Mouse (Mus musculus): ENCODE data around the gene Kcnk6.
A peak's percentile ranks its signal among the peaks of the same experiment; 100 is the strongest.
"Not testable (repeated sequence)": the region's sequence is repeated elsewhere in the genome, so short reads cannot be mapped to it uniquely, and the experiment has no call there.

The Kcnk6 gene

GRCm38 (mm10) chr7:29247314-29247700, 15.0 kb upstream of the Kcnk6 start:
- DNase-seq (ENCODE audit: low spot score in 2 of 2): peak; percentile 83 to 91

GRCm38 (mm10) chr7:29246619-29247313, 14.5 kb upstream of the Kcnk6 start:
- DNase-seq (ENCODE audit: low spot score in 2 of 2): no peak

- DNase-seq (ENCODE audit: low spot score in 2 of 2): no peak
These were observed 13.7 kb upstream of the Kcnk6 start for GRCm38 (mm10) chr7:29246015-29246414.

DNA sequence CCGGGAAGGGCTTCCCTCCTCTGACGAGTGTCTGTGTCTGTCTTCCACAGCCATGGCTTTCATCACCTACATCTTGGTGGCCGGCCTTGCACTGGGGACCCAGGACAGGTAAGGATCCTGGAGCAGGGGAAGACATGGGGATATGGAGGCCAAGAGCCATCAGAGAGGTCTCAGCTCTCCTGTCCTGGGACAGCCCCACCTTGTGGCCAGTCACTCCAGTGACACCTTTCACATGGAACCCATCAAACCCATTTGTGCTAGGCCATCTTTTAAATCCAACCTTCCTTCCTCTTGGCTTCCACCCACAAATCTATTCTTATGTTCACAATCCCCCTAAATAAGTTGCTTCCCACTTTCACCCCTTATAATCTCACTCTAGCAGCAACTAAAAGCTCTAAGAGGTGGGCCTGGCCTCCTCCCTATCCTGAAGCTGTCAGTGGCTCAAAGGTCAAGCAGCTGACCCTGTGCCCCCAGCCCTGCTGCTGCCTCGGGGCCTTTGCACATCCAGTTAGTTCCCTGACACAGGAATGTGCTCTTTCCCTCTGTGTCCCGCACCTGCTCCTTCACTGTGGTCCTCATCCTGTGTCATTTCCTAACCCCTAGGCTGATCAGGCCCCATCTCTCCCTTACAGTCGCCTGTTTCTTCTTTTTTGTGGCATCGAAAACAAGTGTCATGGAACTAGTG, 12.6 kb upstream of the Kcnk6 start:
- peak; percentile 24 to 71 for DNase-seq (ENCODE audit: low spot score in 2 of 2)

GRCm38 (mm10) chr7:29238019-29238967, 6.0 kb upstream of the Kcnk6 start, which contains the start of gene Yif1b:
Gene Yif1b (plus strand): TSS chr7:29238329.
- peak; percentile 98 to 99 for DNase-seq (ENCODE audit: low spot score in 2 of 2)

DNA sequence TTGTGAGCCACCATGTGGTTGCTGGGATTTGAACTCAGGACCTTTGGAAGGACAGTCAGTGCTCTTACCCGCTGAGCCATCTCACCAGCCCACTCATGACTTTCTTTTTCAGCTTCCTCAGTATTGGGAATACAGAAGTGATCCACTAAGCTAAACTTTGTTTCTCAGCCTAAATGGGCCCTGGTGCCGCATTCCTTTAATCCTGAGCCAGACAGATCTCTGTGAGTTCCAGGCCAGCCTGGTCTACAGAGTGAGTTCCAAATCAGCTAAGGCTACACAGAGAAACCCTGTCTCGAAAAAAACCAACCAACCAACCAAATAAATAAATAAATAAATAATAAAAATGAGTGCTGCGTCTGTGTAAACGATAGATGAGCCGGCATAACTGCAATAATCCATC, 5.3 kb upstream of the Kcnk6 start:
- DNase-seq (ENCODE audit: low spot score in 2 of 2): peak in 1 of 2 experiments; percentile 14

DNA sequence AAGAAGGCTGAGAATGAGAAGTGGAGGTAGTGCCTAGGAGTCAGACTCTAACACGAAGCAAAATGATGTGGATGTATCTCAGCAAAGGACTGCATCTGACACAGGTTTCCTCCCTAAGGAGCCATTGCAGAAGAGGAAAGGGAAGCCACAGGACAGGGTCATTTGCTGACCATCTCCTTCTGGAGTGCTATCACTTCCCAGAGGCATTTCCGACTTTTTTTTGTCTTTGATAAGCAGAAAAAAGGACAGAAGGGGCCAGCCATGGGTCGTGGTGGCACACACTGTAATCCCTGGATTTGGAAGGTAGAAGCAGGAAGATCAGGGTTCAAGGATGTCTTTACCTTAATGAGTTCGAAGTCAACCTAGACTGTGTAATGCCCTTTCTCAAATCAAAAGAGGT, 4.3 kb upstream of the Kcnk6 start:
- no peak for DNase-seq (ENCODE audit: low spot score in 2 of 2)

DNA sequence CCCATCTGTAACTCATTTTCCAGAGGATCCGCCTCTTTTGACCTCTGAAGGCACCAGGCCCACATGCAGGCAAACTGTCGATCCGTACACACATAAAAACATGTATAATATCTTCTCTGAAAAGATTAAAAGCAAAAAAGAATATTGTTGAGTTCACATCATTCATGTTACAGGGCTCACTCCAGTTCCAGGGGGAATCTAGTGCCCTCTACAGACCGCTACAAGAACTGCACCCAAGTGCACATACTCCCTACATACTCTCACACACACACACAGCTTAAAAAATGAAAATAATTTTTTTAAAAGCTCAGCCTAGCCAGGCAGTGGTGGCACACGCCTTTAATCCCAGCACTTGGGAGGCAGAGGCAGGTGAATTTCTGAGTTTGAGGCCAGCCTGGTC, 2.3 kb upstream of the Kcnk6 start:
- DNase-seq (ENCODE audit: low spot score in 2 of 2): peak in 1 of 2 experiments; percentile 48

- no peak for DNase-seq (ENCODE audit: low spot score in 2 of 2)
These were observed 1.4 kb upstream of the Kcnk6 start for GRCm38 (mm10) chr7:29233745-29234144.

DNA sequence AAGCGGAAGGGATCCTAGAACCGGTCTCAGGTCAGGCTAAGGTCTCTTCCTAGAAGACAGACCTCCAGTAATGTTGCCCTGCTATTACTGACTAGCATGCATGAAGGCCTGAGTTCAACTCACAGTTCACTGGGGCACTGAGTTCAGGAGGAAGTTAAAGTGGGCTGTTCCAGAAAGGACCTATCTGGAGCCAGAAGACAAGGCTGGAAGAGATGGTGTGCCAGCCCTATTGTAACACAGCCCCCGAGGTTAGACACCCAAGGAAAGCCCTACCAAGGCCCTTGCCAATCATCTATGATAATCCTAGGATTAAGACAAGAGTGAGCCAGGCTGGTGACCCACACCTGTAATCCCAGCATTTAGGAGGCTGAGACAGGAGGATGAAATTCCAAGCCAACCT, 798 bp downstream of the Kcnk6 start:
- DNase-seq (ENCODE audit: low spot score in 2 of 2): no peak

GRCm38 (mm10) chr7:29230560-29230959, 1.8 kb downstream of the Kcnk6 start:
- DNase-seq (ENCODE audit: low spot score in 2 of 2): no peak

DNA sequence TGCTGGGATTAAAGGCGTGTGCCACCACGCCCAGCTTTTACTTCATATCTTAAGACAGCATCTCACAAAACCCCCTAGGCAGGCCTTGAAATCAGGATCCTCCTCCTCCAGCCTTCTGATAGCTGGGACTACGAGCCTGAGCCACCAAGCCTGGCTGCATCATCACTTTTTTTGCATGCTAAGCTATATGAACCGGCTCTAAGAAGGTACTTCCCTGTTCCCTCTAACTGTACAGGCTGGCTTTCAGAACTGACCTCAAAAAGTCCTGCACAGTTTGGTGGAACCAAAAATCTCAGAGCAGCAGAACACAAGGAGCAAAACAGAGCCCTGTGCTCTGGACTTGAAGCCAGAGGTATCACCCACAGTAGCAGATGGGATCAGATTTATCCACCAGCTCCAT, 4.1 kb downstream of the Kcnk6 start:
- no peak for DNase-seq (ENCODE audit: low spot score in 2 of 2)

- no peak for DNase-seq (ENCODE audit: low spot score in 2 of 2)
These were observed 6.8 kb downstream of the Kcnk6 start for GRCm38 (mm10) chr7:29225520-29225919.

GRCm38 (mm10) chr7:29224756-29225394, 7.4 kb downstream of the Kcnk6 start:
- DNase-seq (ENCODE audit: low spot score in 2 of 2): no peak

GRCm38 (mm10) chr7:29214846-29215245, 17.5 kb downstream of the Kcnk6 start:
- no peak for DNase-seq (ENCODE audit: low spot score in 2 of 2)

DNA sequence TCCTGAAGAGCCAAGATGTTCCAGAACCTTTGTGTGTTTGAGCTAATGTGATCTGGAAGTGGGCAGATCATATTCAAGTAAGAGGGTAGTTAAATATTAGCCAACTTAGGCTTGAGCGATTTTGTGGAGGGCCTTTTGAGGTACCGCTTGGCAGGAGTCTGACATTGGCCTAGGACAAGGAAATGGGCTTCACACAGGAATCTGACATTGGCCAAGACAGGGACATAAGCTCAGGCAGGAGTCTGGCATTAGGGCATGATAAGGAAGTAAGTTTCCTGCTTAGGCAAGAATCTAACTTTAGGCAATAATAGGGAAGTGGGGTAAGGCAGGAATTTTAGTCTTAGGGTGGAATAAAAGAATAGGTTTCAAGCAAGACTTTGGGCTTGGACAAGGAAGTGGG, 18.1 kb downstream of the Kcnk6 start:
- no peak for DNase-seq (ENCODE audit: low spot score in 2 of 2)

DNA sequence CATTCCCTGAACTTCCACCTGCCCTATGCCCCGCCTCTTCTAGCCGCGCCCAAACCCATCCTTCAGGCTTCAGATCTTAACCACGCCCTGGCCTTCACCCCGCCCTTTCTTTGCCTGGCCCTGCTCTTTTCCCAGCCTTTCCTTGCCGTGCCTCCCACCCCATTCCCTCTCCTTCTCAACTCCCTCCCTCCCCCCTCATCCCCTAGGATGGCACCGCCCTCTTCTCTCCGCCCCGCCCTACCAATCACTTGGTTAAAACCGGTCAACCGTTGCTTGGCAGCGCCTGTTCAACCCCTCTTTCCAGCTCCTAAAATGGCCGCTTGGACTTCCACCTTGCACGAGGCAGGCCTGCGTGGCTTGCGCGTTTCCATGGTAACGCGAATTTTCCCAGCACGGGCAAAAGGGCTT, 18.6 kb downstream of the Kcnk6 start, which contains the start of gene Catsperg1:
Catsperg1 (minus strand) TSS at position 361 of the 408 bp plus-strand sequence.
- no peak for DNase-seq (ENCODE audit: low spot score in 2 of 2)

DNA sequence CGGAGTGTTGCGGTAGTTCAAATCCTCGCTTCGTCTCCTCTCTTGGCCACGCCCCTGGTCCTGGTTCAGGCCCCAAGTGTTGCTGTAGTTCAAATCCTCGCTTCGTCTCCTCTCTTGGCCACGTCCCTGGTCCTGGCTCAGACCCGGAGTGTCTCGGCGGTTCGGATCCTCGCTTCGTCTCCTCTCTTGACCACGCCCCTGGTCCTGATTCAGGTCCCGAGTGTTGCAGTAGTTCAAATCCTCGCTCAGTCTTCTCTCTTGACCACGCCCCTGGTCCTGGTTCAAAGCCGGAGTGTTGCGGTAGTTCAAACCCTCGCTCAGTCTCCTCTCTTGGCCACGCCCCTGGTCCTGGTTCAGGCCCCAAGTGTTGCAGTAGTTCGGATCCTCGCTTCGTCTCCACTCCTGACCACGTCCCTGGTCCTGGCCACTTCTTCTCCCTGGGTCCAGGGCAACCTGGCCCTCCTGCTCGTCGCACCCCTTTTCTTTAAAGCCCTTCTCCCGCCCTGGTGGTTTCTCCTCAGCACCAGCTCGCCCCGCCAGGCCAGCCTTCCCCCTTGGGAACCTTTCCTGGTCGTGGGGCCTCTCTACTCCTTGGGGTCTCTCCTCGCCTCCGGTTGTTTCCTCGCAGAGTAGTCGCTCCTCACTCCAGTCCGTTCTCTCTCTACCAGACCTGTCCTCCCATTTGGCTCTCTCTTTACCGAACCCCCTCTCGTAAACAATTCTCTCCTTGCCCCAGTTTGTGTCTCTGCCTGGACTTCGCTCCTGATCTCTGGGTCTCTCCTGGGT, 19.3 kb downstream of the Kcnk6 start:
- not testable (repeated sequence) for DNase-seq (ENCODE audit: low spot score in 2 of 2)

DNA sequence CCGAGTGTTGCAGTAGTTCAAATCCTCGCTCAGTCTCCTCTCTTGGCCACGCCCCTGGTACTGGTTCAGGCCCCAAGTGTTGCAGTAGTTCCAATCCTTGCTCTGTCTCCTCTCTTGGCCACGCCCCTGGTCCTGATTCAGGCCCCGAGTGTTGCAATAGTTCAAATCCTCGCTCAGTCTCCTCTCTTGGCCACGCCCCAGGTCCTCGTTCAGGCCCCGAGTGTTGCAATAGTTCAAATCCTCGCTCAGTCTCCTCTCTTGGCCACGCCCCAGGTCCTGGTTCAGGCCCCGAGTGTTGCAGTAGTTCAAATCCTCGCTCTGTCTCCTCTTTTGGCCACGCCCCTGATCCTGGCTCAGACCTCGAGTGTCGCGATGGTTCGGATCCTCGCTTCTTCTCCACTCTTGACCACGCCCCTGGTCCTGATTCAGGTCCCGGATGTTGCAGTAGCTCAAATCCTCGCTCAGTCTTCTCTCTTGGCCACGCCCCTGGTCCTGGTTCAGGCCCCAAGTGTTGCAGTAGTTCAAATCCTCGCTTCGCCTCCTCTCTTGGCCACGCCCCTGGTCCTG, 20.0 kb downstream of the Kcnk6 start:
- DNase-seq (ENCODE audit: low spot score in 2 of 2): no peak

DNA sequence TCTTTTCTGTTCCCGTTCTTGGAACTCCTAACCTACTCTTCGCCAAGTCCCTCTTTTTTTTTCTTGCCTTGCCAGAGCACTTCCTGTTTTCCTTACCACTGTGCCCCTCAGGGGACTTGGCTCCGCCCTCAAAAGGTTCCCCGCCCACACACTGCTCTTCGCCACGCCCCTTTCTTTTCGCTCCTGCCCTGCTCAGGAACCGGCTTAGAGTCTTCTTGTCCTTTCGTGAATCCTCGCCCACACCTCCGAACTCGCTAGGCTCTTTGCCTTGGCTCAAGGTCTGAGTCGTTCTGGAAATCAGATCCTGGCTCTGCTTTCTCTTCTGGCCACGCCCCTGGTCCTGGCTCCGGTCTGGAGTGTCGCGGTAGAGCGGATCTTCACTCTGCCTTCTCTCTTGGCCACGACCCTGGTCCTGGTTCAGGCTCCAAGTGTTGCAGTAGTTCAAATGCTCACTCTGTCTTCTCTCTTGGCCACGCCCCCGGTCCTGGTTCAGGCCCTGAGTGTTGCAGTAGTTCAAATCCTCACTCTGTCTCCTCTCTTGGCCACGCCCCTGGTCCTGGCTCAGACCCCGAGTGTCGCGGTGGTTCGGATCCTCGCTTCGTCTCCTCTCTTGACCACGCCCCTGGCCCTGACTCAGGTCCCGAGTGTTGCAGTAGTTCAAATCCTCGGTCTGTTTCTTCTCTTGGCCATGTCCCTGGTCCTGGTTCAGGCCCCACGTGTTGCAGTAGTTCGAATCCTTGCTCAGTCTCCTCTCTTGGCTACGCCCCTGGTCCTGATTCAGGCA, 20.7 kb downstream of the Kcnk6 start:
- DNase-seq (ENCODE audit: low spot score in 2 of 2): peak; percentile 69 to 87
